Mouse (Mus musculus): Measurements from ENCODE around the gene Dok5. TPM values are rescaled to one million over a fixed set of nuclear protein-coding genes. Genes with fewer than 3 reads are reported as not detected.

The Dok5 gene
- polyA plus RNA-seq, 1 experiment from 2014 or later = 0.78 TPM

- Histone ChIP-seq H3K27me3 (ENCODE audit: control insufficient read depth, insufficient read depth, low read length) (no peaks in the 10 kb centered on the region), H3K4me2 (replicated peaks; ENCODE audit: low read depth) (no peak overlapping the region), H3K9ac (ENCODE audit: low read length) (no peak overlapping the region), H3K9me3 (ENCODE audit: control insufficient read depth, low read length) (no peaks in the 10 kb centered on the region), H3K4me3 (ENCODE audit: low read depth, low read length) (no peak overlapping the region), H3K36me3 (ENCODE audit: control insufficient read depth, insufficient read depth, low read length) (no peaks in the 10 kb centered on the region), H3K27ac (replicated peaks) (no peak overlapping the region), H3K4me1 (replicated peaks; ENCODE audit: control insufficient read depth, insufficient read depth) (no peaks in the 10 kb centered on the region)
- 87% methylated on average over 8 of the region's 8 CpGs for WGBS
- TF ChIP-seq EP300 (optimal IDR thresholded peaks at IDR 0.05) (no peak), CTCF (IDR thresholded peaks at IDR 0.05; ENCODE audit: low read depth) (no peak)
- DNase-seq (ENCODE audit: low spot score) (no peak), ATAC-seq (ENCODE audit: low FRiP score, low TSS enrichment) (no peak)
These were observed 184.0 kb downstream of the Dok5 start for GRCm38 (mm10) chr2:170915646-170916045.

GRCm38 (mm10) chr2:170922260-170922659, 190.7 kb downstream of the Dok5 start:
- H3K9me3 ChIP-seq (ENCODE audit: control insufficient read depth, low read length) = no peaks in the 10 kb centered on the region
- no peak overlapping the region for H3K4me3 ChIP-seq (ENCODE audit: low read depth, low read length)
- H3K36me3 ChIP-seq (ENCODE audit: control insufficient read depth, insufficient read depth, low read length) = no peaks in the 10 kb centered on the region
- no peak overlapping the region for H3K9ac ChIP-seq (ENCODE audit: low read length)
- H3K27ac ChIP-seq (replicated peaks) = no peak overlapping the region
- H3K27me3 ChIP-seq (ENCODE audit: control insufficient read depth, insufficient read depth, low read length) = no peaks in the 10 kb centered on the region
- 22% methylated on average over 3 of the region's 3 CpGs for whole genome bisulfite sequencing
- no peak overlapping the region for H3K4me2 ChIP-seq (replicated peaks; ENCODE audit: low read depth)
- no peaks in the 10 kb centered on the region for H3K4me1 ChIP-seq (replicated peaks; ENCODE audit: control insufficient read depth, insufficient read depth)
- TF ChIP-seq CTCF (IDR thresholded peaks at IDR 0.05; ENCODE audit: low read depth) (no peak), EP300 (optimal IDR thresholded peaks at IDR 0.05) (no peak)
- DNase-seq (ENCODE audit: low spot score) (no peak), ATAC-seq (ENCODE audit: low FRiP score, low TSS enrichment) (no peak)

GRCm38 (mm10) chr2:170924131-170924530, 192.5 kb downstream of the Dok5 start:
- no peak for TF ChIP-seq EP300 (optimal IDR thresholded peaks at IDR 0.05)
- no peak for TF ChIP-seq CTCF (IDR thresholded peaks at IDR 0.05; ENCODE audit: low read depth)
- Histone ChIP-seq H3K27ac (replicated peaks) (no peak overlapping the region), H3K9me3 (ENCODE audit: control insufficient read depth, low read length) (no peaks in the 10 kb centered on the region), H3K36me3 (ENCODE audit: control insufficient read depth, insufficient read depth, low read length) (no peaks in the 10 kb centered on the region), H3K9ac (ENCODE audit: low read length) (no peak overlapping the region), H3K4me2 (replicated peaks; ENCODE audit: low read depth) (no peak overlapping the region), H3K4me1 (replicated peaks; ENCODE audit: control insufficient read depth, insufficient read depth) (no peaks in the 10 kb centered on the region), H3K4me3 (ENCODE audit: low read depth, low read length) (no peak overlapping the region), H3K27me3 (ENCODE audit: control insufficient read depth, insufficient read depth, low read length) (no peaks in the 10 kb centered on the region)
- 95% methylated on average over 4 of the region's 4 CpGs for WGBS
- ATAC-seq (ENCODE audit: low FRiP score, low TSS enrichment) (no peak), DNase-seq (ENCODE audit: low spot score) (no peak)

- Histone ChIP-seq H3K4me2 (replicated peaks; ENCODE audit: low read depth) (no peak overlapping the region), H3K4me3 (ENCODE audit: low read depth, low read length) (no peak overlapping the region), H3K9me3 (ENCODE audit: control insufficient read depth, low read length) (no peaks in the 10 kb centered on the region), H3K27ac (replicated peaks) (no peak overlapping the region), H3K36me3 (ENCODE audit: control insufficient read depth, insufficient read depth, low read length) (no peaks in the 10 kb centered on the region), H3K4me1 (replicated peaks; ENCODE audit: control insufficient read depth, insufficient read depth) (no peaks in the 10 kb centered on the region), H3K27me3 (ENCODE audit: control insufficient read depth, insufficient read depth, low read length) (no peaks in the 10 kb centered on the region), H3K9ac (ENCODE audit: low read length) (no peak overlapping the region)
- TF ChIP-seq EP300 (optimal IDR thresholded peaks at IDR 0.05) = no peak
- no peak for TF ChIP-seq CTCF (IDR thresholded peaks at IDR 0.05; ENCODE audit: low read depth)
- DNase-seq (ENCODE audit: low spot score) = no peak
- ATAC-seq (ENCODE audit: low FRiP score, low TSS enrichment) = no peak
- 61% methylated on average over 9 of the region's 9 CpGs for WGBS
These were observed 194.6 kb downstream of the Dok5 start for GRCm38 (mm10) chr2:170926237-170926636.

Other genes with a start within 250 kb of the Dok5 start
- 55.6 and 61.8 TPM in 2 replicates for gene Pfdn4, start 235.4 kb upstream of the Dok5 start, polyA plus RNA-seq (2015; fragmentation: Nextera tagmentation; extraction: Ambion mirVana)
- gene Cyp24a1, start 234.7 kb upstream of the Dok5 start, polyA plus RNA-seq (2015; fragmentation: Nextera tagmentation; extraction: Ambion mirVana) = not detected in 2 replicates
- gene 4930470P17Rik, start 129.8 kb upstream of the Dok5 start, polyA plus RNA-seq (2015; fragmentation: Nextera tagmentation; extraction: Ambion mirVana) = not detected in 2 replicates